Mouse (Mus musculus) MEL (cell line): ENCODE measurements at regions not wholly inside any gene's neighbourhood (a gene's known extent, or its start where the extent isn't known, plus 50 kb on each side); places are given as distances from the start of the nearest gene placed in this dataset.

Source experiments
- DNase-seq: peaks from one replicate; pipeline ENCODE4 v3.0.0; 2011; ENCODE audit warnings: low read depth, low spot score
- H3K27ac ChIP-seq: 2 replicates; pipeline ENCODE4 v1.5.1; 2012; ENCODE audit warnings: low read depth, mild to moderate bottlenecking, control low read depth, low read length, moderate library complexity; ENCODE audit not compliant: control insufficient read depth
- H3K27me3 ChIP-seq, 2 experiments: fragments of 150-350 bp in 1 of 2; sonication (generic) in 1 of 2; 2 replicates each; pipeline ENCODE4 v1.6.1; 2012; ENCODE audit warnings: low read length in 2 of 2, mild to moderate bottlenecking in 2 of 2, improper control_type of control experiment in 1 of 2, moderate library complexity in 1 of 2; ENCODE audit not compliant: insufficient read depth in 2 of 2, control insufficient read depth in 1 of 2
- H3K36me3 ChIP-seq, 2 experiments: 2 replicates each; pipeline ENCODE4 v1.6.1; 2012 to 2014; ENCODE audit warnings: low read length in 2 of 2, improper control_type of control experiment in 1 of 2, inconsistent platforms in 1 of 2, mild to moderate bottlenecking in 1 of 2; ENCODE audit not compliant: insufficient read depth in 2 of 2, control insufficient read depth in 1 of 2
- H3K4me1 ChIP-seq, 2 experiments: fragments of 150-350 bp in 1 of 2; sonication (generic) in 1 of 2; 2 replicates each; pipeline ENCODE4 v1.6.1; 2012; ENCODE audit warnings: low read length in 2 of 2, improper control_type of control experiment in 1 of 2, mild to moderate bottlenecking in 1 of 2; ENCODE audit not compliant: insufficient read depth in 2 of 2, control insufficient read depth in 1 of 2
- H3K4me3 ChIP-seq, 2 experiments: fragments of 150-350 bp in 1 of 2; sonication (generic) in 1 of 2; 2 replicates each; pipeline ENCODE4 v1.5.1; 2012; ENCODE audit warnings: low read depth in 2 of 2, low read length in 2 of 2, mild to moderate bottlenecking in 2 of 2, moderate library complexity in 2 of 2, control low read depth in 1 of 2, improper control_type of control experiment in 1 of 2; ENCODE audit not compliant: control insufficient read depth in 1 of 2, insufficient read depth in 1 of 2
- H3K79me2 ChIP-seq: 2 replicates; pipeline ENCODE4 v1.6.1; 2012; ENCODE audit warnings: mild to moderate bottlenecking, low read length, moderate library complexity; ENCODE audit not compliant: control insufficient read depth, poor library complexity, insufficient read depth
- H3K9ac ChIP-seq: 2 replicates; pipeline ENCODE4 v1.6.1; 2012; ENCODE audit warnings: low read depth, mild to moderate bottlenecking, control low read depth, low read length, moderate library complexity; ENCODE audit not compliant: control insufficient read depth, poor library complexity, severe bottlenecking
- H3K9me3 ChIP-seq: fragments of 150-350 bp; sonication (generic); replicated peaks from 2 replicates; pipeline ENCODE4 v1.6.1; 2012; ENCODE audit warnings: mild to moderate bottlenecking, low read length, improper control_type of control experiment, moderate library complexity; ENCODE audit not compliant: insufficient read depth
- CTCF ChIP-seq, 3 experiments: IDR thresholded peaks in 2 of 3; conservative IDR thresholded peaks in 1 of 3; 2 replicates each; pipeline ENCODE4 v1.5.1; 2011 to 2012; ENCODE audit warnings: low read length in 3 of 3, low read depth in 2 of 3, mild to moderate bottlenecking in 2 of 3, improper control_type of control experiment in 1 of 3, inconsistent platforms in 1 of 3, mixed read lengths in 1 of 3, moderate library complexity in 1 of 3; ENCODE audit not compliant: control insufficient read depth in 1 of 3, insufficient read depth in 1 of 3, poor library complexity in 1 of 3, severe bottlenecking in 1 of 3
- E2F4 ChIP-seq: IDR thresholded peaks from 2 replicates; pipeline ENCODE4 v1.6.1; 2011; ENCODE audit warnings: low read depth, low read length, improper control_type of control experiment, borderline replicate concordance
- ELF1 ChIP-seq: IDR thresholded peaks from 2 replicates; pipeline ENCODE4 v1.6.1; 2014; ENCODE audit warnings: low read depth, mild to moderate bottlenecking, inconsistent platforms, low read length, improper control_type of control experiment, moderate library complexity
- EP300 ChIP-seq, 2 experiments: IDR thresholded peaks; 2 replicates each; pipeline ENCODE4 v1.6.1; 2011; ENCODE audit warnings: improper control_type of control experiment in 2 of 2, low read length in 2 of 2, low read depth in 1 of 2, mild to moderate bottlenecking in 1 of 2
- MYB ChIP-seq: IDR thresholded peaks from 2 replicates; pipeline ENCODE4 v1.6.1; 2011; ENCODE audit warnings: mild to moderate bottlenecking, low read depth, low read length, improper control_type of control experiment
- NELFE ChIP-seq: IDR thresholded peaks from 2 replicates; pipeline ENCODE4 v1.6.1; 2011; ENCODE audit warnings: low read depth, low read length, improper control_type of control experiment
- NRF1 ChIP-seq: IDR thresholded peaks from 2 replicates; pipeline ENCODE4 v1.6.1; 2014; ENCODE audit warnings: low read depth, mild to moderate bottlenecking, inconsistent platforms, low read length, improper control_type of control experiment, moderate library complexity; ENCODE audit not compliant: poor library complexity, insufficient read depth, severe bottlenecking
- POLR2AphosphoS2 ChIP-seq: IDR thresholded peaks from 2 replicates; pipeline ENCODE4 v1.6.1; 2011; ENCODE audit warnings: low read length, improper control_type of control experiment
- POLR2AphosphoS5 ChIP-seq: IDR thresholded peaks from 2 replicates; pipeline ENCODE4 v1.6.1; 2012; ENCODE audit warnings: low read depth, borderline replicate concordance, mild to moderate bottlenecking, inconsistent platforms, low read length, moderate library complexity, mixed read lengths
- RCOR1 ChIP-seq: IDR thresholded peaks from 2 replicates; pipeline ENCODE4 v1.6.1; 2012; ENCODE audit warnings: low read depth, mild to moderate bottlenecking, inconsistent platforms, low read length, improper control_type of control experiment
- SIN3A ChIP-seq: IDR thresholded peaks from 2 replicates; pipeline ENCODE4 v1.6.1; 2012; ENCODE audit warnings: low read length, improper control_type of control experiment, inconsistent platforms
- TAL1 ChIP-seq: IDR thresholded peaks from 2 replicates; pipeline ENCODE4 v1.6.1; 2012; ENCODE audit warnings: mild to moderate bottlenecking, inconsistent platforms, low read length, moderate library complexity, mixed read lengths
- TBP ChIP-seq: IDR thresholded peaks from 2 replicates; pipeline ENCODE4 v1.8.0; 2011; ENCODE audit warnings: low read depth, low read length, improper control_type of control experiment
- TCF12 ChIP-seq: IDR thresholded peaks from 2 replicates; pipeline ENCODE4 v1.6.1; 2014; ENCODE audit warnings: low read depth, mild to moderate bottlenecking, inconsistent platforms, low read length, improper control_type of control experiment, moderate library complexity
- UBTF ChIP-seq: IDR thresholded peaks from 2 replicates; pipeline ENCODE4 v1.6.1; 2012; ENCODE audit warnings: low read depth, mild to moderate bottlenecking, inconsistent platforms, low read length, improper control_type of control experiment, moderate library complexity, borderline replicate concordance; ENCODE audit not compliant: insufficient read depth
- ZMIZ1 ChIP-seq: IDR thresholded peaks from 2 replicates; pipeline ENCODE4 v1.6.1; 2012; ENCODE audit warnings: low read depth, mild to moderate bottlenecking, inconsistent platforms, low read length, improper control_type of control experiment, moderate library complexity

GRCm38 (mm10) chr13:101127808-101128207 lies 294.6 kb upstream of the Slc30a5 start:
- H3K36me3 ChIP-seq: no peaks in the 10 kb centered on the region
- H3K9ac ChIP-seq: no peak overlapping the region
- no peaks in the 10 kb centered on the region for H3K9me3 ChIP-seq
- no peaks in the 10 kb centered on the region for H3K4me1 ChIP-seq
- no peaks in the 10 kb centered on the region for H3K27me3 ChIP-seq
- H3K27ac ChIP-seq: no peak overlapping the region
- no peak for DNase-seq
- TF ChIP-seq EP300 (IDR thresholded peaks at IDR 0.05; ENCODE audit: low read depth in 1 of 2, low read length in 2 of 2) (no peak), NELFE (no peak), ZMIZ1 (no peak), UBTF (no peak), TBP (no peak), TCF12 (no peak), CTCF (IDR thresholded peaks at IDR 0.05 in 2 of 3, conservative IDR thresholded peaks at IDR 0.05 in 1 of 3; ENCODE audit: control insufficient read depth in 1 of 3, insufficient read depth in 1 of 3, low read depth in 2 of 3, low read length in 3 of 3, poor library complexity in 1 of 3, severe bottlenecking in 1 of 3) (no peak), POLR2AphosphoS5 (no peak), TAL1 (no peak), RCOR1 (no peak)
- no peak overlapping the region for H3K4me3 ChIP-seq
- H3K79me2 ChIP-seq: no peaks in the 10 kb centered on the region

- TF ChIP-seq CTCF (IDR thresholded peaks at IDR 0.05 in 2 of 3, conservative IDR thresholded peaks at IDR 0.05 in 1 of 3; ENCODE audit: control insufficient read depth in 1 of 3, insufficient read depth in 1 of 3, low read depth in 2 of 3, low read length in 3 of 3, poor library complexity in 1 of 3, severe bottlenecking in 1 of 3): no peak
- TF ChIP-seq TCF12: no peak
- no peak for TF ChIP-seq ELF1
- no peak for TF ChIP-seq SIN3A
- no peak for TF ChIP-seq NELFE
- no peak for TF ChIP-seq NRF1
- no peak for TF ChIP-seq E2F4
- no peak for TF ChIP-seq MYB
- no peak for TF ChIP-seq POLR2AphosphoS2
- H3K4me3 ChIP-seq: no peak overlapping the region
Measured at GRCm38 (mm10) chr13:101127262-101127661, 294.0 kb upstream of the Slc30a5 start.

More at GRCm38 (mm10) chr13:101127262-101127661, 294.0 kb upstream of the Slc30a5 start:
- Histone ChIP-seq H3K27ac (no peak overlapping the region), H3K36me3 (no peaks in the 10 kb centered on the region), H3K9ac (no peak overlapping the region), H3K27me3 (no peaks in the 10 kb centered on the region), H3K4me1 (no peaks in the 10 kb centered on the region), H3K9me3 (no peaks in the 10 kb centered on the region), H3K79me2 (no peaks in the 10 kb centered on the region)
- DNase-seq: no peak
